Comparison of ENCODE assay signal across 17 mouse cellular contexts in the genomic region with DNA sequence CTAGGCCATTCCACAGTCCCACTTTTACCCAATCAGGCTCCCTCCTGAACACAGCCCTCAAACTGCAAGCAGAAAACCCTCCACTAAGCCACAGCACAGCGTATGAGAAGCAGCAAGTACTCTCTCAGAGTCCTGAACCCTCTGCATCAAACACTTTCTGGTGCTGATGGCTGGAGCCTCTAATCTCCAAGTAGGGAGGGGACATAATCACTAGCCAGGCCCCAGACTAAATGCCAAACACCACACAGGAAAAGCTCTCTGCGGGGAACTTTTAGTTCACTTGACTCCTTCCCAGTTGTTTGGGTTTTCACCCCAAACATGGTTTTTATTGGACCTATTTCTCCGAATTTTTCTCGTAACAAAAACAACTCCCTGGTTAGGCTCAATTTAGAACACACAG. TPM values are rescaled to one million over a fixed set of nuclear protein-coding genes. Genes with fewer than 3 reads are reported as not detected.
A peak's percentile ranks its signal among the peaks of the same experiment; 100 is the strongest.
DNase-seq lines count a peak whose midpoint lies in the region; ATAC-seq and TF ChIP-seq lines count a peak whose summit lies in the region.
"Had no signal": no experiment of that assay in that cellular context is flagged by ENCODE, and none has a peak within 500 bp of the region (broad histone marks: within the 10 kb centered on the region; RNA-seq: fewer than 3 reads in every experiment).

No protein-coding gene starts in this region.

- 10% methylated on average over 4 of the region's 4 CpGs for WGBS in heart, embryonic 11.5 days (ENCODE audit: insufficient replicate concordance)
- 58% methylated on average over 4 of the region's 4 CpGs for WGBS in forebrain, embryonic 13.5 days

- H3K4me3 ChIP-seq in gastrocnemius, adult 2 months = no peak overlapping the region
- H3K4me3 ChIP-seq in heart, embryonic 11.5 days (ENCODE audit: low read depth, low read length) = no peak overlapping the region
- no peak overlapping the region for H3K4me3 ChIP-seq in forebrain, embryonic 13.5 days
- H3K4me3 ChIP-seq: embryonic facial prominence, embryonic 12.5 days; forebrain, embryonic 15.5 days; hindbrain, embryonic 13.5 days; limb, embryonic 13.5 days; neural tube, embryonic 15.5 days had no signal

- ATAC-seq in heart, embryonic 11.5 days (replicated peaks; ENCODE audit: insufficient number of reproducible peaks, low FRiP score, low TSS enrichment) = no peak
- ATAC-seq in forebrain, embryonic 13.5 days = no peak
- ATAC-seq: forebrain, embryonic 15.5 days; intestine, embryonic 16.5 days; Patski had no signal

- peak overlapping the region; percentile 48 for H3K27ac ChIP-seq in gastrocnemius, adult 2 months
- H3K27ac ChIP-seq in heart, embryonic 11.5 days (ENCODE audit: low read depth, low read length) = peak overlapping the region; percentile 62
- H3K27ac ChIP-seq in forebrain, embryonic 13.5 days = no peak overlapping the region
- H3K27ac ChIP-seq: embryonic facial prominence, embryonic 12.5 days; forebrain, embryonic 15.5 days; hindbrain, embryonic 13.5 days; limb, embryonic 13.5 days; neural tube, embryonic 15.5 days had no signal

- intact Hi-C loops in gastrocnemius, adult 2 months (cut with DNase I) = no loop called here
- intact Hi-C loops in heart, postnatal 36 days (cut with DNase I) = loop anchor here (2.0 kb wide), 1 partner anchor 24 kb away; the partner anchor contains the start of gene Cgnl1

- no peak overlapping the region for H3K9ac ChIP-seq in heart, embryonic 11.5 days (ENCODE audit: low read depth, low read length)
- H3K9ac ChIP-seq in forebrain, embryonic 13.5 days = no peak overlapping the region
- H3K9ac ChIP-seq: embryonic facial prominence, embryonic 12.5 days; forebrain, embryonic 15.5 days; hindbrain, embryonic 13.5 days; limb, embryonic 13.5 days; neural tube, embryonic 15.5 days had no signal

- peaks cover 53% of the 10 kb centered on the region for H3K4me1 ChIP-seq in heart, embryonic 11.5 days (ENCODE audit: control insufficient read depth, insufficient read depth, low read length)
- peaks cover 13% of the 10 kb centered on the region for H3K4me1 ChIP-seq in forebrain, embryonic 13.5 days

- H3K36me3 ChIP-seq in heart, embryonic 11.5 days (ENCODE audit: control insufficient read depth, insufficient read depth, low read length) = no peaks in the 10 kb centered on the region
- H3K36me3 ChIP-seq in forebrain, embryonic 13.5 days (ENCODE audit: poor library complexity, severe bottlenecking) = no peaks in the 10 kb centered on the region
- H3K36me3 ChIP-seq: embryonic facial prominence, embryonic 12.5 days; forebrain, embryonic 15.5 days; hindbrain, embryonic 13.5 days; limb, embryonic 13.5 days; neural tube, embryonic 15.5 days had no signal

- H3K4me2 ChIP-seq in heart, embryonic 11.5 days = peak overlapping the region; percentile 14
- H3K4me2 ChIP-seq in forebrain, embryonic 13.5 days = no peak overlapping the region
- H3K4me2 ChIP-seq: embryonic facial prominence, embryonic 12.5 days; forebrain, embryonic 15.5 days; hindbrain, embryonic 13.5 days; limb, embryonic 13.5 days; neural tube, embryonic 15.5 days had no signal

- no peak for TF ChIP-seq CTCF in gastrocnemius, adult 2 months (IDR thresholded peaks at IDR 0.05)

- no peaks in the 10 kb centered on the region for H3K27me3 ChIP-seq in heart, embryonic 11.5 days (ENCODE audit: control insufficient read depth, insufficient read depth, low read length)
- no peaks in the 10 kb centered on the region for H3K27me3 ChIP-seq in forebrain, embryonic 13.5 days
- H3K27me3 ChIP-seq: embryonic facial prominence, embryonic 12.5 days; forebrain, embryonic 15.5 days; hindbrain, embryonic 13.5 days; limb, embryonic 13.5 days; neural tube, embryonic 15.5 days; Patski had no signal

- H3K9me3 ChIP-seq in heart, embryonic 11.5 days (replicated peaks; ENCODE audit: control insufficient read depth, low read length) = no peaks in the 10 kb centered on the region; the same call in 1 of the 2 replicates
- no peaks in the 10 kb centered on the region for H3K9me3 ChIP-seq in forebrain, embryonic 13.5 days (replicated peaks)
- H3K9me3 ChIP-seq: embryonic facial prominence, embryonic 12.5 days; forebrain, embryonic 15.5 days; hindbrain, embryonic 13.5 days; neural tube, embryonic 15.5 days had no signal

- peak; percentile 35 for DNase-seq in gastrocnemius, adult 2 months
- DNase-seq in gastrocnemius, postnatal 10 days = no peak
- peak; percentile 17 for DNase-seq in ovary, adult 18-20 months (ENCODE audit: low spot score)
- no peak for DNase-seq in ovary, postnatal 10 days (ENCODE audit: low spot score)
- DNase-seq in heart, postnatal 36 days = peak; percentile 62 to 63
- DNase-seq in left cerebral cortex, adult 9 months (ENCODE audit: low spot score in 2 of 2) = no peak
- DNase-seq: cerebellum, postnatal 25 days; layer of hippocampus, postnatal 36 days had no signal

RNA-seq across cellular contexts. Expression of gene Cgnl1, which starts 25.0 kb away (rescaled TPM):
- total RNA-seq in gastrocnemius, adult 2 months (2021) = 1 to 10 TPM; 3.5 to 8.1 TPM
- 10 to 100 TPM; 12.0 to 13.1 TPM for total RNA-seq in gastrocnemius, postnatal 10 days (2021)
- 37.0 and 48.8 TPM in 2 replicates for polyA plus RNA-seq in heart, embryonic 11.5 days (2014; fragmentation: Nextera tagmentation; extraction: Ambion mirVana)
- total RNA-seq in heart, postnatal 36 days (2021) = 10 to 100 TPM; 31.9 to 38.4 TPM
- 4.0 TPM in 2 replicates for polyA plus RNA-seq in forebrain, embryonic 13.5 days (2015; fragmentation: Nextera tagmentation; extraction: Ambion mirVana)

Comparison
In these comparisons a context has a peak if more than half of its experiments do, and no peak if none do; other contexts are left out.
1. DNase-seq: peak in gastrocnemius, adult 2 months (single experiment), ovary, adult 18-20 months (single experiment) and heart, postnatal 36 days (2 of 2); none in gastrocnemius, postnatal 10 days (single experiment), ovary, postnatal 10 days (single experiment) and left cerebral cortex, adult 9 months (0 of 2).